Mouse (Mus musculus): ENCODE results near the gene Rtn4rl2. TPM values are rescaled to one million over a fixed set of nuclear protein-coding genes. Genes with fewer than 3 reads are reported as not detected.

The Rtn4rl2 gene
- polyA plus RNA-seq, 1 experiment from 2014 or later = 0.57 TPM

- no peak overlapping the region for H3K4me3 ChIP-seq (ENCODE audit: low read length)
- WGBS = 29% methylated on average over 2 of the region's 2 CpGs
- peaks cover 11% of the 10 kb centered on the region for H3K27me3 ChIP-seq (replicated peaks; ENCODE audit: control insufficient read depth, insufficient read depth, low read length)
- H3K27ac ChIP-seq (ENCODE audit: low read length) = no peak overlapping the region
- no peaks in the 10 kb centered on the region for H3K36me3 ChIP-seq (ENCODE audit: control insufficient read depth, insufficient read depth, low read length)
- no peaks in the 10 kb centered on the region for H3K9me3 ChIP-seq (ENCODE audit: control insufficient read depth, low read length)
- 0 out of 2 replicates have a peak, but pooled peaks cover 5% of the 10 kb centered on the region for H3K4me1 ChIP-seq (ENCODE audit: control insufficient read depth, insufficient read depth, low read length)
- H3K4me2 ChIP-seq (ENCODE audit: low read depth, low read length) = no peak overlapping the region
- no peak overlapping the region for H3K9ac ChIP-seq (ENCODE audit: low read depth, low read length)
- ATAC-seq = no peak
These were observed 63.3 kb downstream of the Rtn4rl2 start for GRCm38 (mm10) chr2:84823237-84823636.

GRCm38 (mm10) chr2:84822552-84822951 is 64.0 kb downstream of the Rtn4rl2 start, which contains the start of gene Smtnl1:
TSS of gene Smtnl1 (minus strand) at chr2:84822652.
- no peak within 1 kb of the TSS for H3K9ac ChIP-seq (ENCODE audit: low read depth, low read length)
- H3K36me3 ChIP-seq (ENCODE audit: control insufficient read depth, insufficient read depth, low read length) = no peaks in the 10 kb centered on the region
- H3K4me3 ChIP-seq (ENCODE audit: low read length) = no peak within 1 kb of the TSS
- no peaks in the 10 kb centered on the region for H3K9me3 ChIP-seq (ENCODE audit: control insufficient read depth, low read length)
- no peak for ATAC-seq
- 0 out of 2 replicates have a peak, but pooled peaks cover 2% of the 10 kb centered on the region for H3K4me1 ChIP-seq (ENCODE audit: control insufficient read depth, insufficient read depth, low read length)
- peaks cover 11% of the 10 kb centered on the region for H3K27me3 ChIP-seq (replicated peaks; ENCODE audit: control insufficient read depth, insufficient read depth, low read length)
- H3K27ac ChIP-seq (ENCODE audit: low read length) = no peak within 1 kb of the TSS
- WGBS = 42% methylated on average over 13 of the region's 13 CpGs
- H3K4me2 ChIP-seq (ENCODE audit: low read depth, low read length) = no peak within 1 kb of the TSS

Small RNA genes within 50 kb of the gene (microRNA-seq; reads per million reads assigned to microRNA genes)
- gene Gm24332 = not detected

Other genes starting within 250 kb of the Rtn4rl2 start
- gene Ctnnd1, start 235.9 kb downstream of the Rtn4rl2 start, polyA plus RNA-seq (2015; fragmentation: Nextera tagmentation; extraction: Ambion mirVana) = 57.2 and 64.1 TPM in 2 replicates
- 0.07 and 0.12 TPM in 2 replicates for gene Btbd18, start 227.6 kb downstream of the Rtn4rl2 start, polyA plus RNA-seq (2015; fragmentation: Nextera tagmentation; extraction: Ambion mirVana)
- 184 and 206 TPM in 2 replicates for gene Selenoh, start 215.9 kb downstream of the Rtn4rl2 start, polyA plus RNA-seq (2015; fragmentation: Nextera tagmentation; extraction: Ambion mirVana)
- gene Gm28635, start 208.7 kb downstream of the Rtn4rl2 start, polyA plus RNA-seq (2015; fragmentation: Nextera tagmentation; extraction: Ambion mirVana) = not detected in 2 replicates
- gene Med19, start 208.3 kb downstream of the Rtn4rl2 start, polyA plus RNA-seq (2015; fragmentation: Nextera tagmentation; extraction: Ambion mirVana) = 29.0 and 31.6 TPM in 2 replicates
- 151 and 163 TPM in 2 replicates for gene Tmx2, start 207.6 kb downstream of the Rtn4rl2 start, polyA plus RNA-seq (2015; fragmentation: Nextera tagmentation; extraction: Ambion mirVana)
- 18.3 and 23.4 TPM in 2 replicates for gene Zdhhc5, start 171.5 kb downstream of the Rtn4rl2 start, polyA plus RNA-seq (2015; fragmentation: Nextera tagmentation; extraction: Ambion mirVana)
- 28.3 and 28.4 TPM in 2 replicates for gene Clp1, start 159.4 kb downstream of the Rtn4rl2 start, polyA plus RNA-seq (2015; fragmentation: Nextera tagmentation; extraction: Ambion mirVana)
- gene Ypel4, start 152.7 kb downstream of the Rtn4rl2 start, polyA plus RNA-seq (2015; fragmentation: Nextera tagmentation; extraction: Ambion mirVana) = 4.3 and 6.0 TPM in 2 replicates
- 5.1 and 5.4 TPM in 2 replicates for gene Gm19426, start 143.1 kb downstream of the Rtn4rl2 start, polyA plus RNA-seq (2015; fragmentation: Nextera tagmentation; extraction: Ambion mirVana)
- 62.5 and 62.6 TPM in 2 replicates for gene Serping1, start 111.3 kb downstream of the Rtn4rl2 start, polyA plus RNA-seq (2015; fragmentation: Nextera tagmentation; extraction: Ambion mirVana)
- 47.5 and 49.9 TPM in 2 replicates for gene Ube2l6, start 87.9 kb downstream of the Rtn4rl2 start, polyA plus RNA-seq (2015; fragmentation: Nextera tagmentation; extraction: Ambion mirVana)
- gene Smtnl1, start 64.1 kb downstream of the Rtn4rl2 start, polyA plus RNA-seq (2015; fragmentation: Nextera tagmentation; extraction: Ambion mirVana) = 0.10 and 0.17 TPM in 2 replicates
- 59.7 and 61.5 TPM in 2 replicates for gene Timm10, start 59.7 kb downstream of the Rtn4rl2 start, polyA plus RNA-seq (2015; fragmentation: Nextera tagmentation; extraction: Ambion mirVana)
- 12.8 and 14.6 TPM in 2 replicates for gene Slc43a1, start 47.9 kb downstream of the Rtn4rl2 start, polyA plus RNA-seq (2015; fragmentation: Nextera tagmentation; extraction: Ambion mirVana)
- gene Slc43a3, start 49.9 kb upstream of the Rtn4rl2 start, polyA plus RNA-seq (2015; fragmentation: Nextera tagmentation; extraction: Ambion mirVana) = 43.7 and 47.7 TPM in 2 replicates
- gene Prg2, start 93.8 kb upstream of the Rtn4rl2 start, polyA plus RNA-seq (2015; fragmentation: Nextera tagmentation; extraction: Ambion mirVana) = 1.0 TPM in 1 of 2 replicates, not detected in the other
- gene Prg3, start 101.5 kb upstream of the Rtn4rl2 start, polyA plus RNA-seq (2015; fragmentation: Nextera tagmentation; extraction: Ambion mirVana) = not detected in 2 replicates
- gene Ssrp1, start 150.5 kb upstream of the Rtn4rl2 start, polyA plus RNA-seq (2015; fragmentation: Nextera tagmentation; extraction: Ambion mirVana) = 212 and 244 TPM in 2 replicates
- gene P2rx3, start 150.8 kb upstream of the Rtn4rl2 start, polyA plus RNA-seq (2015; fragmentation: Nextera tagmentation; extraction: Ambion mirVana) = 1.1 and 1.3 TPM in 2 replicates
- 34.4 and 36.8 TPM in 2 replicates for gene Tnks1bp1, start 161.3 kb upstream of the Rtn4rl2 start, polyA plus RNA-seq (2015; fragmentation: Nextera tagmentation; extraction: Ambion mirVana)
- 61.8 and 62.0 TPM in 2 replicates for gene Aplnr, start 249.5 kb upstream of the Rtn4rl2 start, polyA plus RNA-seq (2015; fragmentation: Nextera tagmentation; extraction: Ambion mirVana)

All from intestine, embryonic 16.5 days (tissue).